Mouse (Mus musculus) embryonic fibroblast, embryonic 13.5 days (primary cell): ENCODE measurements around the gene Rbm17. TPM values are rescaled to one million over a fixed set of nuclear protein-coding genes. Genes with fewer than 3 reads are reported as not detected.
A peak's percentile ranks its signal among the peaks of the same experiment; 100 is the strongest.

Source experiments
- H3K27ac ChIP-seq: 2 replicates; pipeline ENCODE4 v1.5.1; 2012; ENCODE audit warnings: low read length, control low read depth, inconsistent platforms; ENCODE audit not compliant: insufficient read depth
- H3K4me1 ChIP-seq: 2 replicates; pipeline ENCODE4 v1.6.1; 2011; ENCODE audit warnings: low read length; ENCODE audit not compliant: control insufficient read depth, insufficient read depth
- H3K4me3 ChIP-seq: 2 replicates; pipeline ENCODE4 v1.5.1; 2011; ENCODE audit warnings: mild to moderate bottlenecking, control low read depth, low read length; ENCODE audit not compliant: insufficient read depth
- CTCF ChIP-seq: IDR thresholded peaks from 2 replicates; pipeline ENCODE4 v1.5.1; 2011; ENCODE audit warnings: mild to moderate bottlenecking, control low read depth, low read length, moderate library complexity, borderline replicate concordance; ENCODE audit not compliant: insufficient read depth
- POLR2A ChIP-seq: IDR thresholded peaks from 2 replicates; pipeline ENCODE4 v1.6.1; 2011; ENCODE audit warnings: low read depth, mild to moderate bottlenecking, control low read depth, low read length, moderate library complexity
- polyA plus RNA-seq: library from polyadenylated mRNA; stranded (reverse); fragments of >200 nt; gene quantifications from 2 replicates; pipeline ENCODE4 v1.2.4, GENCODE M21; 2011; ENCODE audit warnings: low read depth; ENCODE audit not compliant: missing spikeins, insufficient read length

Gene Rbm17
- polyA plus RNA-seq, 1 experiment = 161 TPM

DNA sequence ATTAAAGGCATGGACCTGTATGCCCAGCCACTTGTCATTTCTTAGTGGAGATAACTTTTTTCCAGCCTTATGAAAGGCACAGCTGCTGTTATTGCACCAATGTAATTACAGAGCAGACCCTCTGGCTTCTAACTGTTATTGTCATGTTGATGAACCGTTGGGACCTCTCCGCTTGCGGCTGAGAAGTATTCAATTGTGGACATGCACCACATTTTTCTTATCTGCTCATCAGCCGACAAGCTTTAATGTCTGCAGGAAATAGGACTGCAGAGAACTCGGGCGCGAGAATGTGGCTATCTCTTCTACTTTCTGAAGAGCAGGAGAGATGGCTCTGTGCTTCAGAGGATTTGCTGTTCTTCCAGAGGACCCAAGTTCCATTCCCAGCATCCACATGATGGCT is 37.7 kb downstream of the Rbm17 start:
- no peak overlapping the region for H3K4me3 ChIP-seq
- H3K4me1 ChIP-seq = no peaks in the 10 kb centered on the region
- TF ChIP-seq POLR2A (no peak), CTCF (no peak)
- no peak overlapping the region for H3K27ac ChIP-seq

DNA sequence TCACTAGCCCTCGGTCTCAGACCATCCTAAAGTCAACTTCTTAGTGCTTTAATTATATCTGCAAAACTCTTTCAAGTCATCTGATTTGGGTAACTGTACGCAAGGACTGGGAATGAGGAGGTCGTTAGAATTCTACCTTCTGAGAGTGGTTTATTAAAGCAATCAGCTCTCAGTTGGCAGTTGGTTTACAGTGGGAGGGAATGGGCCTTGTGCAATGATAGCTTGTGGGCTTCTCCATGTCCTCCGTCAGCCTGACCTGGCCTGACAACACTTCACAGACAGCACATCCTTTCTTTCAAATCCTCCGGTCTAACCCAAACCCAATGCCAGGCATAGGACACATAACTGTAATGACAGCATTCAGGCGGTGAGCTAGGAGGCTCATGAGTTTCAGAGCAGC is 39.2 kb downstream of the Rbm17 start:
- H3K27ac ChIP-seq = no peak overlapping the region
- no peaks in the 10 kb centered on the region for H3K4me1 ChIP-seq
- no peak for TF ChIP-seq CTCF
- TF ChIP-seq POLR2A = no peak
- H3K4me3 ChIP-seq = no peak overlapping the region

DNA sequence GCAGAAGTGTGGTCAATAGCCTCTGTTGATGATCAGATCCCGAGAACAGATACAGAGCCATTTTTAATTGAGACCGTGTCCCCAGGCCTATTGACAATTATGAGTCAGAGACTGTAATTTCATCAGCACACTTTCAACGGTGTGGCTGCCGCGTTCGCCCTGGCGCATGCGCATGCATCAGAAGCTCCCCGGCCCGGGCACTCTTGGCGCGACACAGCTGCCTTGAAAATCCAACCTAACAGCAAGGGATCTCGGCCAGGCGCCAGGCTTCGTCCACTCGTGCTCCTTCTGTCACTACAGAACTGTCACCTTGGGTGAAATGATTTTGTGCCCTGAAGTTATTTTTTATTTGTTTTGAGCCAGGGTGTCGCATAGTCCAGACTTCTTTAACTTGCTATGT is 40.7 kb downstream of the Rbm17 start:
- no peak overlapping the region for H3K4me3 ChIP-seq
- no peak overlapping the region for H3K27ac ChIP-seq
- TF ChIP-seq POLR2A (no peak), CTCF (no peak)
- no peaks in the 10 kb centered on the region for H3K4me1 ChIP-seq

DNA sequence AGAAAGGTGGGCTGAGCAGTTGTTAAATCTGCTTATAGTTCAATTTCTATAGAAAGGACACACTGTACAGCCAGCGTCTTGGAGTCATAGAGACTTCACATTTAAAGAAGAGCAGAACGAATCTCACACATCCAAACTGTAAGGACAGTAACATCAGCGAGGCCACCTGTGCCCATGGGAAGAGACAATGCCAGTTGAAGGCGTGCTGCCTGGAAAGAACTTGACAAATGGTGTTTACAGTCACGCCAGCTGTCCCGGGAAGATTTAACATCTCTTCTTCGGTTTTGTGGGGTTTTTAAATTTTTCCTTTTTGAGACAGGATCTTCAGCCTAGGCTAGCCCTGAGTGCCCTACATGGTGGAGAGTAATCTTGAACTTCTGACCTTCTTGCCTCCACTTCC is 45.3 kb downstream of the Rbm17 start:
- TF ChIP-seq POLR2A (no peak), CTCF (no peak)

DNA sequence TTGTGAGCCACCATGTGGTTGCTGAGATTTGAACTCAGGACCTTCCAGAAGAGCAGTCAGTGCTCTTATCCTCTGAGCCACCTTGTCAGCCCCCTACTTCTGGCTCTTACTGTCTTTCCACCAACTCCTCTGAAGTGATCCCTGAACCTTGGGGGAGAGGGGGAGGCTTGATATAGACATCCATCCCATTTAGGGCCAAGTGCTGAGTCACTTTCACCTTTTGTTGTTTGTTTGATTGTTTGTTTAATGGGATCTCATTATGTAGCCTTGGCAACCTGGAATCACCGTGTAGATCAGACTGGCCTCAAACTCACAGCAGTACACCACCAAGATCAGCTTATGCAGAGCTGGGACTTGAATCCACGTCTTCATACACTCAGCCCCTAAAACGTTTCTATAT is 46.7 kb downstream of the Rbm17 start:
- TF ChIP-seq CTCF (no peak), POLR2A (no peak)
- no peaks in the 10 kb centered on the region for H3K4me1 ChIP-seq
- no peak overlapping the region for H3K27ac ChIP-seq
- H3K4me3 ChIP-seq = no peak overlapping the region

More for the DNA sequence above, 45.3 kb downstream of the Rbm17 start:
- Histone ChIP-seq H3K4me1 (no peaks in the 10 kb centered on the region), H3K27ac (no peak overlapping the region), H3K4me3 (no peak overlapping the region)

DNA sequence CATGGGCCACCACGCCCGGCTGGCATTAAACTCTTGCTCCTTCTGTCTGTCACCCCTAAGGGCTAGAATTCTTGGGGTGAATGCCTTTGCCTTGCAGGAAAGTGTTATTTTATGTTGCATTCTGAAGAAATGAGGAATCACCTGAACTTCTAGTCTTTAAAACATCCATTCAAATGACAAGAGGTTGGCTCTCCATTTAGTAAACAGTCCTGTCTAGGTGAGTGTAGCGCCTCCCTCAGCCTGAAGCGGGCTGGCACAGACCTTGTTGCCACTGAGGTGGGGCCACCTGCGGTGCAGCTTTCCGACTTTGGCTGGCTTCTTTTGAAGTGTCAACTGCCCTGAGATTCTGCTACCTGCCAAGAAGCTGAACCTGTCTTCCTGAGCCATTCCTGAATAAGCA is 48.6 kb downstream of the Rbm17 start:
- no peak for TF ChIP-seq CTCF
- no peak for TF ChIP-seq POLR2A

DNA sequence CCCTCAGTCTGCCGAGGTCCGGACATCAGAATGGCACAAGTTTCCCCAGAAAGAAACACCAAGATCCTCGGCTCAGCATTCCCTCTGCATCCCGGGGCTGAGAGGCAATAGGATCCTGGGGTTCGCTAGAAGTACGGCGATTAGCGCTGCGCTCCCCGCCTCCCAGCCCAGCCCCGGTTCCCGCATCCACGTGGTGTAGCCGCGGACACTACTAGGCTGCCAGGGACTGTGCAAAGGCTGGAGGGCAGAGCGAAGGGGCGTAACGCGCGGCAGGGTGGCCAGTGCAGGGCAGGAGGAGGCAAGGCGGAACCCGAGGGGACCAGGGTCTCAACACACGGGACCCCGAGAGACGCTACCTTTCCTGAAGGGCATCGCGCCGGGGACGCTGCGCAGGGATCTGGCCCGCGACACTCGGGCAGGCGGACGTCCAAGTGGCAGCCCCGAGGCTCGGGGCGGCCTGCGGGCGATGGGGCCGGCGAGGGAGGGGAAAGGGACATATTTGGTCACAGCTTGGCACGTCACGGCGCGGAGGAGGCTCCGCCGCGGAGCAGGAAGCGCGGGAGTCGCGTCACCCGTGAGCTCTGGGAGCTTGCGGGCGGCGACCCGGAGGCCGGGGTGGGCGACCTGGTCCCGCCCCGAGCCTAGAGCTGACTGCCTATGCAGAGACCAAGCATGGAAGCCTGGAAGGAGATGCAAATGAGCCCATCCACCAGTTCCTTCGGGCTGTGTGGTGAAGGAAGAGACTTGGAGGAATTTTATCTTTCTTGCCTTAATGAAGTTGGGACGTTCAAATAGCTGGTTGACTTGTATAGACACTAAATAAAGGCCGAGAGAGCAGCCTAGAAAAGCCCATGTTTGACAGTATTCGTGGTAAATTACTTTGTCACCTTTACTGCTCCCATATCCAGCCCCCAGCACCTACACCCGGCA is 50.2 kb downstream of the Rbm17 start, which contains the start of gene Pfkfb3:
Pfkfb3 (minus strand) TSS at position 607 of the 930 bp plus-strand sequence.
- TF ChIP-seq CTCF (no peak), POLR2A (peak; percentile 63)
- no peaks in the 10 kb centered on the region for H3K4me1 ChIP-seq
- H3K27ac ChIP-seq = no peak within 1 kb of the TSS
- peak within 1 kb of the TSS; percentile 58 for H3K4me3 ChIP-seq

More for the DNA sequence above, 48.6 kb downstream of the Rbm17 start:
- H3K4me1 ChIP-seq = no peaks in the 10 kb centered on the region
- H3K27ac ChIP-seq = no peak overlapping the region
- H3K4me3 ChIP-seq = no peak overlapping the region

DNA sequence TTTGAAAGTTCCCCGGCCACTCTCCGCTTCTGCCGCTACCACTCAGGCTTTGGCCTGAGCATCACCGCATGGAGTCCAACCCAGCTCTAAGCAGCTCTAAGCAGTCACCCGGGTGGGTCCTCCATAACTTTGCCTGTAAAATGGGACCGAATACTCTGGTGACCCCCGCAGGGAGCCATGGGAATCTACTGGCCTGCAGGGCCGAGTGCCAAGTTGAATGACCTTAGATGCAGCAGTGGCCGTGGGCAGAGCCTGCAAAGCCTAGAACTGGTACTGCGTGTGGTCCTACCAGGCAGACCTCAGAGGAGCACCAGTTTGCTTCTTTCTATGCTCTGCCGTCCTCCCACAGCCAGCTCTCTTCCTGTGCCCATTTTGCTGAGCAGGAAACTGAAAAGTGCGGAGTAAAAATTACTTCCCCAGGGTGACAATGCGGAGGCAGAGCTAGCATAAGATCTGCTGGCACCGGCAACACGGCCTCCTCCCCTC is 50.9 kb downstream of the Rbm17 start:
- H3K4me1 ChIP-seq = no peaks in the 10 kb centered on the region
- TF ChIP-seq POLR2A (no peak), CTCF (no peak)
- H3K27ac ChIP-seq = no peak overlapping the region
- H3K4me3 ChIP-seq = peak overlapping the region; percentile 58

DNA sequence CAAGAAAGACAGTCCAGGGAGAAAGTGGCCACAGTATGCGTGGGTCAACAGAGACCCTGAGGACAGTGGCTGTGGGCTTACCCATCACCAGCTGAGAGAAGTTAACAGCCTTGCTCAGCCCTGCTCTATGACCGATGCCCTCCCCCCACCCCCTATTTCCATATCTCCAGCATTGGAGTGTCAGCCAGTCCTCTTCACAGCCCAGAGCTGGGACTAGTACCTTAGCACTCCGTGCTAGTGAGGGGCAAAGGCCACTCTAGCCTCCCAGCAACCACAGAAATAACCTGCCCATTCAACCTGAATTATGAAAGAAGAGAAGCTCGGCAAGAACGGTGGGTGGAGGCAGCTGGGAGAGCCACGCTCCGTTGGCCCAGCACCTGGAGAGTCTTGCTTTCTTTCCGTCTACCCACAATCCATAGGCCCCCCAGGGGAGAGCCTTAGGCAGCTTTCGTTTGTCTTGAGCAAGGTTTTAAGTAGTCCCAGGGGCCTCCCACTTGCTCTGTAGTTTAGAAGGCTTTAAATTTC is 51.6 kb downstream of the Rbm17 start:
- peak overlapping the region; percentile 58 for H3K4me3 ChIP-seq
- H3K27ac ChIP-seq = no peak overlapping the region
- H3K4me1 ChIP-seq = no peaks in the 10 kb centered on the region
- TF ChIP-seq POLR2A (no peak), CTCF (no peak)

DNA sequence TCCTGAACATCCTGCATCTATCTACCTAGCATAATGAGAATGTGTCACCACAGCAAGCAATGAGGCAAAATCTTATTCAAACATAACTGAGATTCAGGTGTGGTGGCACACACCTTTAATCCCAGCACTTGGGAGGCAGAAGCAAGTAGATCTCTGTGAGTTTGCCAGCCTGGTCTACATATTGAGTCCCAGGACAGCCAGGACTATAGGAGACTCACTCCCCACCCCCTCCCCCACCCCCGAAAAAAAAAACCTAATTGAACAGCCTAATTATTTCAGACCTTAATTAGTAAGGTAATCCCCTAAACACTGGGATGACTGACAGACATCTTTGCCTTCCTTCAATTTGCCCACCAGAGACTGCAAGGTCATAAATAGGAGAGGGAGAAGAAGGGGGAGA is 52.2 kb downstream of the Rbm17 start:
- Histone ChIP-seq H3K4me1 (no peaks in the 10 kb centered on the region), H3K27ac (no peak overlapping the region), H3K4me3 (no peak overlapping the region)
- TF ChIP-seq POLR2A = no peak
- no peak for TF ChIP-seq CTCF

DNA sequence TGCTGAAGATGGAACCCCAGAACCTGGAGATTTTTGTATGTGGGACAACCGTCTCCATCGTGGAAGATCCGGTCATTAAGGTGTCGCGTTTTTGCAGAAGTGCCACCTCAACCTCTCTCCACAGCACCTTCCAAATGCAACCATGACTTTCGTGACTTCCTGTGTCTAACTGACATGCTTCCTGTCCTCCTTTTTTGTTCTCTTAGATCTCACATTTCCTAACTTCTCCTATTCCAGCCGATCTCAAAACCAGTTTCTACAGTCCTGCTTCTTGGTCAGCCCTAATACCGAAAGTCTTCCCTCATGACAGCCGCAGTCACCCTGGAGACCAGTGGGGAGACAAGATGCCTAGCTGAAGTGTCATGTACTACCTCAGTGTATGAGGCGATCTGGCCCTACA is 55.4 kb downstream of the Rbm17 start:
- no peak for TF ChIP-seq CTCF
- TF ChIP-seq POLR2A = no peak
- Histone ChIP-seq H3K4me1 (no peaks in the 10 kb centered on the region), H3K4me3 (no peak overlapping the region), H3K27ac (no peak overlapping the region)
